Mouse (Mus musculus) telencephalon, adult 2 months (tissue): ENCODE results near the gene Ttc41.
A peak's percentile ranks its signal among the peaks of the same experiment; 100 is the strongest.
"Not testable (repeated sequence)": the region's sequence is repeated elsewhere in the genome, so short reads cannot be mapped to it uniquely, and the experiment has no call there.

Source experiments
- DNase-seq: peaks from one replicate; pipeline ENCODE4 v3.0.0-alpha.2; 2011; ENCODE audit warnings: low read depth, low spot score

Gene Ttc41

DNA sequence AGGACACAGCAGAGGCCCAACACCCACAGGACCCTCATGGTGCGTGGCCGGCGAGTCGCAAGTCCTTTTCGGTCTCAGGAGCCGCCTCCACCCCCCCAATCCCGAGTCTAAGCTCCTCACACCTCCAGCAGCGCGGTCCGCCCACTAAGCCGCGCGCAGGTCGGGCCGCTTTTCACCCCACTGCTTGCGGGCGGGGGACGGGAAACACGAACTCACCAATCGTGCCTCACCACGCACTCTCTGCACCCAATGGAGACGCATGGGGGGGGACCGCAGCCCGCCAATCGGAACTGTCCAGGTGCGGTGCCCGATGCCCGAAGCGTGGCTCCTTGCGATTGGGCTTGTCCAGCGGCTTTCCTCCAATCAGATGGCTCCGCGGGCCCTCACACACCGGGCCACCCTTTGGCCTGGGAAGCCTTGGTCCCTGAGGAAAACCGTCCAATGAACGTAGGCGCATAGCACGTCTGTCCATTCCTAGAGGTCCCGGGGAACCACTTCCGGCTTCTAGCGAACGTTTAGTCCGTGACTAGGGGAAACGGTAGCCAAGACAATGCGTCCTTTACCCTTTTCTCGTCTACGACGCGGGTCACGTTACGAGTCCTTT, at the start of gene Ttc41, which contains the start of gene Hsp90b1:
TSS of gene Ttc41 (plus strand) at position 494 of the 604 bp plus-strand sequence.
TSS of gene Hsp90b1 (minus strand) at position 192 of the 604 bp plus-strand sequence.
- DNase-seq: peak; percentile 100

DNA sequence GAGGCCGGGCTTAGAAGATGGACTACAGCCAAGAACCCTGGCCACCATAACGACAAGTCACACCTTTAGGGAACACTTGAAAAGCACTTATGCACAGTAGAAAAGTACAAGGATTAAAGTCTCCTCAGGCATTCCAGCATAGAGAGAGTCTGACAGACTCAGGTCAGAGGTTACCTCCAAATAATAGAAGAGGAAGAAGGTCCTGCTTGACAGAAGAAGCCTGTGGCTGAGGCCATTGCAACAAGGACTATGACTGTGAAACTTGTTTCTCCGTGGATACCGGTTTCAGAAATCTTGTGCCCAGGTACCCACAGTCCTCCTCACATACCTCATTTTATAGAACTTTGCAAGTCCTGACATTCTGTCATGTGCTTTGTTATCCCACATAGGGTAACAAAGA, 35.1 kb upstream of the Ttc41 start:
- not testable (repeated sequence) for DNase-seq

DNA sequence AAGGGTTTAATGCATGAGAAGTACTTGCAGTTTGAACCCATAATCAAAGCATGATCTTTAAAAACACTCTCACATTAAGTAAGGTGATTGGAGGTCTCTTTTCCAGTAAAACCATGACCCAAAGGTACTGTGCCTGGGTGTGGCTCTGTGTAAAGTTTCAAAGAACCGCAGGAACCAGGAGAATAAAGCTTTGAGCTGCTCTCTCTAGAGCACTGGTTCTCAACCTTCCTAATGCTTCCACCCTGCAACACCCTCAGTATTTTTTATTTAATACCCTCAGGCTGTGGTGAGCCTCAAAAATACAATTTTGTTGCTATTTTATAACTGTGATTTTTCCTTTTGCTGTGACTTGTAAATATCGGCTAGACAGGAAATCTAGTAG, 20.8 kb upstream of the Ttc41 start:
- DNase-seq: not testable (repeated sequence)

DNA sequence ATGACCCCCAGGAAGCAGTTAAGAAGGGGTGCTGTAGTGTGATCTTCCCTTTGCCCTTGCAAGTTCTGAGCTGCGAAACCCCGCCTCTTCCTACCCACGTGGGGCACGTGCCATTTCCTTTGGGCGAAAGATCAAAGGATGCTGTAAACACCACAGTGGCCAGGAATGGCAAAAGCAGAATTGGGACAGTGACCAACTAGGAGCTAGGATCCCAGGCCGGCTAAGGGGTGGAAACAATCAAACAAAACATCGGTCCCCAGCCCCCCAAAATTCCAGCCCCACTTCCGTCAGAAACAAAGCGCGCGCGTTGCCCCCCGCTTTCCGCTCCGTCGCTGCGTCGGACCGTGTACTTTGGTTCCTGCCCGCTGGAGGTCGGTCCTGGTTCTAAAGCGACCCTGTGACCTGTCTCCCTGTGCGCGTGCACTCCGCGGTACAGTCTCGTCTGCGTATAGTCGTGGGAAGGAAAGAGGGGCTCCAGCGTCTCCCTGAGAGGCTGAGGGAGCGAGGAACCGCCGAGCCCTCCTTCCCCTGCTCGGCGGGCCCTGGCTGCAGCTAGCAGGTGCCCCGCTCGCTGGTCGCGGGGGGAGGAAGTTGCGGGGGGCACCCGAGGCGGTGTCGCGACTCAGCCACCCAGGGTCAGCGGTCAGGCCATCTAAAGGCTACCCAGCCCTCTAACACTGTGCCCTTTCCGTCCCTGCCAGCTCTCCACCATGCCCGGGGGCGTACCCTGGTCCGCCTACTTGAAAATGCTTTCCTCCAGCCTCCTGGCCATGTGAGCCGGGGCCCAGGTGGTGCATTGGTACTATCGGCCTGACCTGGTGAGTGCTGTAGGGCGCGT, 20.2 kb upstream of the Ttc41 start:
- peak; percentile 65 for DNase-seq

DNA sequence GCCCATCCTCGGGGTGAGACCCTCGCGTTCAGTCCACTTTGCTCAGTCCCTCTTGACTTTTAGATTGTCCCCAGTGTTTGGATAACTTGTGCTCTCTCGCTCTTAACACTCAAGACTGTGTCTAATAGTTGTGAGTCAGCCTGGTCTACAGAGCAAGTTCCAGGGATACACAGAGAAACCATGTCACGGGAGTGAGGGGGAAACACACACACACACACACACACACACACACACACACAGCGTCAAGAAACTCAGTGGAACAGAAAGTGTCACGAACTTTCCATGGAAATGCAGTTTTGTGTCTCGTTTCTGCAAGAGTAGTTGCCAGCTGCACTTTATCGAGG, 19.6 kb upstream of the Ttc41 start:
- not testable (repeated sequence) for DNase-seq

DNA sequence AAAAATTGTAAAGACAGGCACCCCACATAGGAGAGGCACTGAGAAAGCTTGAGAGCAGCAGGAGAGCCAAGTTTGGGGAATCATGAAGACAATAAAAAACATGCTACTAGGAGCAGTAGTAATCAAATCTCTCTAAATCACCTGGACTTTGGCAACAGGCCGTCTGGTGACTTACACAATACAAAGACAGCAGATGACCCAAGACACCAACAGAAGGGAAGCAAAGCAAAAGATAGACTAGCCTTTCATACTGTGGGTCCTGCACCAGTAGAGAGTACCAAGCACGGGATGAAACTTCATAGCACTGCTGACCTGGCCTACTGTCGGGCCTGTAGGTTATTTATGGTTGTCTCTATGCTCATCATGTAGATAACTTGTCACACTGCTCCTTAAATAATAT, 5.4 kb upstream of the Ttc41 start:
- no peak for DNase-seq

DNA sequence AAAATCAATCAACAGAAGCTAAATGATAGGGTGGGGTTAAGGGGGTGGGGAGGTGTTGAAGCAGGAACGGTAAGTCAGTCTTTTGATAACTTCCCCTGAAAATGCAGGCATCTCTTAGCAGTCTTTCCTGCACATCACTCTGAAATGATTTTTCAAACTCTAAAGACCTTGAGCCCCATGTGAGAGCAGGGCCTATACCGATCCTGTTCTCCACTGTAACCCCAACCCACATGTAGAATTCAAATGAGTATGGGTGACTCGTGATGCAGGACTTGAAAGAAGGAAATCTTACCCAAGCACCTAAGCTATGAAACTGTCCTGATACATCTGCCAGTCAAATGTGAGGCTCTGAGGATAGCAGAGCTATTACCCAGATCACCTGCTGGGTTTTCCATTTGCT, 4.6 kb upstream of the Ttc41 start:
- no peak for DNase-seq

DNA sequence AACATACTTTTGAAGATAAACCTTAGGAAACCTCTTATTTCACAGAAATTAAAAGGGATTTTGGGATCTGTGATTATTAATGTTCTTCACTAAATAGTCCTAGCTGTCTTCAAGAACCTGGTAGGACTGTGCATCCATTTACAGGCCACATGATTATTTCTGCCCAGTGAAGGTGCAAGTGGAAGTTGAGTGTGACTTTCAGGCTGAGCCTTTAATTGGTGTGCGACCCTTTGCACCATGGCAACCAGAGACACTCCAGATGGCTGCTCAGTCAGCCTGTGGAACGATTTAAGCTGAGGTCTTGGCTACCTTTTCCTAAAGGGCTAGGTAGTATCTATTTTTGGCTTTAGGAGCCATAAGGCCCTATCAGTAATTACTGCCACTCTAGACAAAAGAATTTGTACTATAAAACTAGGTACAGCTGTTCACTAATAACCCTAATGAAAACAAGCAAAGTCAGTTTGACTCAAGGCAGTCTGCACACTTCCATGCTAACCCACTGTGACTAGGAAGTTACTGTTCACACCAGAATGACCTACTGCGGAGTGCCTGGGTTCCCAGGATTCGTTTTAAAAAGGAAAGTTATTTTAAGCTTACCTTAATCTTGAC, 3.2 kb upstream of the Ttc41 start:
- no peak for DNase-seq

DNA sequence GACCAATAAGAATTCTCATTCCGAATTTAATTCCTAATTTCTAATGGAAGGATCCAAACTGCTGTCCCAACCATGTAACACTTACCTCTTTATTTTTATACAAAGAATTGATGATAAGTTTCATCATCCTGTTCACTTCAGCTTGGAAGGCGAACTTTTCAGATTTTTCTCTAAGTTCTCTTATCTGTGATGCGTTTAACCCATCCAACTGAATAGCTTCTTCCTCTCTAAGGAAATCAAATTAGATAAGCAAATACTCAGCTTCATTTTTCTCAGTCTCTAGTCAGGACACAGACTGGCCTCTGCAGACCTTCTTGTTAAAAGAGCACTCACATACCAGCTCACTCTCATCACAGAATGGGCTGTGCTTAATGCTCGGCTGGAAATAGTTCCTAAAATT, 2.2 kb upstream of the Ttc41 start:
- no peak for DNase-seq

DNA sequence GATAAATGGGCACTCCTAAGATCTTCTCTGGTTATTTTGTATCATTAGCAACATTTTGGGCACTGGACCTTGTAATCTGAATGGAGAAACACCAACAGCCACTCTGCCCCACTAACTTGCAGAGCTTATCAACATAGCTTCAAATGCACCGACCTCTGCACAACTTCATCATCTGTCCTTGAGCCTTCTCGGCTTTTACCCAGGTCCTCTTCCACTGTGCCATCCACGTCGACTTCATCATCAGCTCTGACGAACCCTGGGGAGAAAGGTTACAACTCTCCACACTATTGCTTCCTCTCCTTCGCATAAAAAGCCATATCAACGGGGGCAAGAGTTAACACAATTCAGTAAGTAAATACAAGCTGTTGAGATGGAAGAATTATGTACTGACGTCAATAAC, 1.5 kb upstream of the Ttc41 start:
- DNase-seq: no peak

DNA sequence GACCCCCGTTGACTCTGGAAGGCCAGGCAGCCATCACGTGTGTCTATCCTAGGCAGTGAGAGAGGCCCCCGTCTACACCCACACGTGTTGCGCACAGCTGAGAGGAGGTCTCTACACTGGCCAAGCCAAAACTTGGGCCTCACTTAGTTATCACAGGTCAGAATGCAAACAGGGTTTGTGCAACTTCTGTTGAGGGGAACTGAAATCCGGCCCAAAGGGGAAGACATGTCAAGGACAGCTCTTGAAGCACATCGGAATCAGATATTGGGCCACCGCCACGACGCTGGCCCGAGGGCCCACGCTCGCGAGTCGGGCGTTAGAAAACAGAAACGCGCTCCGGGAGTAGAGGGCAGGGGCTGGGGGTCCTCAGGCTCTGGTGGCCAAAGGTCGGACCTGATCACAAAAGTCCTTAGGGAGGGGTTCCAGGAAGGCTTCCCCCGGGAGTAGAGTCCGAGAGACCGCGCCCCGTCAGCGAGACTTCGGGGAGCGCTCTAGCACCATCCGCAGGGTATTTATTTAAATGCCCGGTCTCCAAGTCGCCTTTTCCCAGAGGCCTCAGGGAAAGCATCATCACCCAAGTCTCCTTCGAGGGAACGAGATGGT, 921 bp upstream of the Ttc41 start:
- no peak for DNase-seq

DNA sequence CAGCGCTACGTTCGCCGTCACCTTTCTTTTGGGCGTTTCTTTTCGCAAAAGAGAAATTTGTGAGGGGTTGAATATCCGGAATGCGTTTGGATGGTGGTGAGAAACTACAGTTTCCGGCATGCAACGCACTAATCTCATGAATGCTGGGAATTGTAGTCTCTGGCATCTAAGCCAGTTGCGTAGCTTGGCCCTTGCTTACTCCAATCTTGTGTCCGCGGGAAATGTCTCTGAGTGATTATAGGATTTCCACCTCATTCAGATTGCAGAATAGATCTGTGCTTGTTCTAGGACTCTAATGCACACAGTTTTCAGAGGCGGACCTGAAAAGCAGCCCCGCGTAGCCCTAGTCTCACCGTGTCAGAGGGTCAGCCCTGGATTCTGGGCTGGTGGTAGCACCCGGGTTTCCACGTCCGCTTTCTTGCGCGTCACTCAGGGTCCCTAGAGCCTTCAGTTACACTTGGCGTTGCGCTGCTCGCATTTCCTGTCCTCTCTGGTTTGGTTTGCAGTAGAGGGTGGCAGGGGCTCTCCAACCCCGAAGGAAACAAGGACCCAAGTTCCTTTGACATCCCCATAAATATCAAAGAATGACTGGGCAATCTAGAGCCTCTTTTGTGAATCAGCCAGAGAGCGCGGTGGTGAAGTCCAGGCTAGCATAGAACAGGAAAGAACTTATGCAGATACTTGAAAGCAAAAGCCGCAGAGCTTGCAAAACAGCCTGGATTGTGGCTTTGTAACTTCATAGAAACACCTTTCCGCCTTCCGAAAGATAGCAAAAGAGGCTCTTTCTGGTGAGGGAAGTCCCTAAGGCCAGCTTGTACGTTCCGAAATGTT, 526 bp downstream of the Ttc41 start:
- no peak for DNase-seq

DNA sequence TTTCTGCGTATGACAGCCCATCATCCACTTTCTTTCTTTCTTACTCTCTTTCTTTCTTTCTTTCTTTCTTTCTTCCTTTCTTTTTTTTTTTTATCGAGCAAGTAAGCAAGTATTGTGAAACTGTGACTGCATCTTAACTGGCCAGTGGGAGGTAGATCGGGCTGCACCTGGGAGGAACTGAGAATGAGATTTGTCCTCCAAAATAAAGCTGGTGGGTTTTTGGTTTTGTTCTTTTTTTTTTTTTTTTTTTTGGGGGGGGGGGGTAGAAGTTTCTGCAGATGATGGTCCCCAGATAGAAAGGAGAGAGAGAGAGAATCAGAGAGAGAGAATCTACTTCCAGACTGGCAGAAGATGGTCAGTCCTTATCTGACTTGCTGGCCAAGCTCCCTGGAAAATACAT, 1.5 kb downstream of the Ttc41 start:
- DNase-seq: no peak

DNA sequence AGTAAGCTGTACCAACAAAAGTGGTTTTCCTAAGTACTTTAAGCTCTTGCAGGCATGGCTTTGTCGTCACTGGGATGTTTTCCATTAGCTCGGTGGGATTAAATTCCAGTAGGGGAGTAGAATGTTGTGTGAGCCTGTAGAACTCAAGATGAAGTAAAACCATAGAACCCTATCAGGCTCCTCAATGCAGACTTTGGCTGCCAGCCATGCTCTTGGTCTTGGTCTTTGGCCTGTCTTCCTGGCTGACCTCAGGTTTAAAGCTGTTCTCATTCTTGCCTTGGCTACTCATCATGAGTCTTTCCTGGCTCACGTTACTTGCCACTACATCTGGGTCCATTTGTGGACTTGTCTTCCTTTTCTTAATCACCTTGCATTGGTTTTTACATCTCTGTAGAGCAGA, 6.5 kb downstream of the Ttc41 start:
- no peak for DNase-seq

DNA sequence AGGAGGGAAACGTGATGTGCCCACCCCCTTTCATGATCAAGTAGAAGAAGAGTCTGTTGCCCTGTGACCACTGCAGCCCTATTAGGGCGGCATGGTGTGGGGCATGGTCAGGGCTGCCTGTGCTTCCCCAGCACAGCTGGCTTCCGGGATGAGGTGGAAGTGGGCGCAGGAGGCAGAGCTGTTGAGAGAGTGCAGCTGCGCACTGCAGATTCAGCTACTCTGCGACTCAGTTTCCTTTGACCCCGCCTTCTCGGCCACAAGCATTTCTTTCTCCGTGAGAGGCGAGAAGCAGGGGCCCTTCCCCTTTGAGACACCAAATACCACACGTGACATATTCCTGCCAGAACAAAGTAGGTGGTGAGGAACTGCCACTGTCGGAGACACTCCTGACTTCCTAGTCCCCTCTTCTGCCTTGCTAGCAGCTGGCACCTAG, 22.0 kb downstream of the Ttc41 start:
- peak; percentile 34 for DNase-seq

DNA sequence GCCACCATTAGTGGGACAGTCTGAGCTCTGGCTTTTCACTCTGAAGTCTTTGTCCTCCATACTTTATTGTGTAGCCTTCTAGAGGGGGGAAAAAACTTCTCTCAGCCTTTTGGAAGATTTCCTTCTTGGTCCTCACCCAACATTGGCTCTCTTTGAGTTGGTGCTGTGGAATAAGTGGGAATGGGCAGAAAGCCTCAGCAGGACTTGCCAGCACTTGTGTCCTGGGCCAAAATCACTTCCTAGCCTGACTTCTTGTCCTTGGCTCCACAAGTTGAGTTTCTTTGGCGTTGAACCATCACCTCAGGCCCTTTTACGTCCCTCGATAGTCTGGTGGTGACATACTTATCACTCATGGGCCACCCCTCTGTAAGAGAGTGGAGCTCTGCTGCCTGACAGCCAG, 22.6 kb downstream of the Ttc41 start:
- DNase-seq: no peak

DNA sequence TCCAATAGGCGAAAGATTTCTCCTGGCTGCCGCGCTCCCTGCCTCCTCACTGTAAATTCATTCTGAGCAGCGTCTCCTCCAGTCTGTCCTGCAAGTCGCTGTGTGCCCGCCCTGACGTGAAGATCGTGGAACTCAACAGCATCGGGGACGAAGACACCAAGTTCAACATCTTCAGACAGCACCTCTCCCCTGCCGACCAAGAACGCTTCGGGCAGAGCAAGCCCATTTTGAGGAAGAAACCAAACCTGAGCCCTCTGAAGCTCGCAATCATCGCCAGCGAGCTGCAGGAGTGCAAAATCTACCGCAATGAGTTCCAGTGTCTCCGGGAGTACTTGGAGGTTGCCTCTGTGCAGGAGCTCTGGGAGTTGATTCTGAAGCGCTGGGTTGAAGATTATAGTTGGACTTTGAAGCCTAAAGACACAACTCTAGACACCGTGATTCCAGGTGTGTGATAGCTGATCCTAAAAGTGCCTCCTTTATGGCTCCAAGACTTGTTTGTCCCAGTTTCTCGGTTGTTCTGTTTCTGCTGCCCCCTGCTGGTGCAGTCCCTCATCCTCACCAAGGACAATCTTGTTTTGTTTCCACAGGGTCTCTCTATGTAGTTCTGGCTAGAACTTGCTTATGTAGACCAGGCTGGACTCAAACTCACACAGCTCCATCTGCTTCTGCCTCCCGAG, 25.4 kb downstream of the Ttc41 start:
- peak; percentile 68 for DNase-seq

DNA sequence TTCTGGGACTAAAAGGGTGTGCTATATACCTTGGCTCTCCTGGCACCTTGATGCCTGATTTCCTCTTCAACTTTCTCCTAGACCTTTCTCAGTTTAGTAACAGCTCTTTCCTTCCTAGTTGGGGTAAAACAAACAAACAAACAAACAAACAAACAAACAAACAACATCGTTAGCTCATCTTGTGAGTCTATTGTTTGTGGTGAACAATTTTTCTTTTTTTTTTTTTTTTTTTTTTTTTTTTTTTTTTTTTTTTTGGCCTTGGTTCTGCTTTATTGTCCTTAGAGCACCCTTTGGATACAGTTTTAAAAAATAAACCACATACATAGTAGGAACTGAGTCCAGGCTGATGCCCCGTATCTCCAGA, 25.9 kb downstream of the Ttc41 start:
- DNase-seq: no peak

DNA sequence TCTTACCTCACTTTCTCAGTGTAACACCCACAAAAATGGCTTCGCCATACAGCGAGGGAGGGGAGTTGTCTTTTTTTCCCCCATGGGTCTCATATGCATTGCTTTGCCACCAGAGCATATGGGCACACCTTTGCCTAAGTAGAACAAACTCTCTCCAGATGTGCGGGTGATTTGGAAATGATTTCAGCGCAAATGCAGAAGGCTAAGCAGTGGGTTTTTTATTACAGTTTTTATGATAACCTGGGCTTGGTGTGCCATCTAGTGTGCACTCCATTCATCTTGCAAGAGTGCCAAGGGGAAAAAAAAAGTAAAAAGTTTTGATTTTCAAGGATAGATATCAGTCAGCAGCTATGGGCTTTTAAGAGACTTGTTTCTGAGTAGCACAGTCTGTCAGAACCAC, 29.4 kb downstream of the Ttc41 start:
- DNase-seq: no peak

DNA sequence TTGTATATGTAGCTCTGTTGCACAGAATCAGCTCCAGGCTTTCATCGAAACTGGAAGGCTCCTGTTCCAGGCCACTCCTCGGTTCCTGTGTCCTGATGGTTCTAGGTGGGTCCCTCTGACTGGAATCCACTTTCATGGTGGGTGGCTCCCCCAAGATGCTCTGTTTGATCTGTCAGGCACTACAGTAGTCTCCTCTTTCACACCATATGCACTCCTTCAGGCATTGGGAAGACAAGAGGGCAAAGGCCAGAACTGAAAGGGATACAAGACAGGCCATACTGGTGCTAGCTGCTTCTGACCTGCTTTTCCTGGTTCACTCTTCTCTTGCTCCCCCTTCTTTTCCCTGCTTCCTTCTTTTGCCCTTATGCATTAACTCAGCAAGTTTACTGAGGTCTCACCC, 37.3 kb downstream of the Ttc41 start:
- no peak for DNase-seq

DNA sequence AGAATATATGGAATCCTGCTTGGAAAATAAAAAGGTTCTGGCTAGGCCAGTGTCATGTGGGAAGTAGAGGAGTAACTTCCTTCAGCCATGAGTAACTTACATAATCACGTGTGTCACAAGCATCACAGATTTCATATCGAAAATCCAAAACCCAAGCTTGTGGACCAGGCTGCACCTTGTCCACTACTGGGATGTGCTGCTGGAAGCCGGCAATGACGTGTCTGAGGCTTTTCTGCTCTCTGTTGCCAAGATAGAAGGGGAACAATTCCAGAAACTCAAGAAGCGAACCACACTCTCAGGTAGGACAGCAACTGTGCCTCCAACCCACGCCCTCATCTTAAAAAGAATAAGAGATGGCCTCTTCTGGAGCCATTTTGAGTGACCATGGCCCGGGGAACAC, 38.7 kb downstream of the Ttc41 start:
- DNase-seq: no peak
